Mouse (Mus musculus) stomach, postnatal 0 days (tissue): ENCODE measurements around the gene Cryz.

ENCODE experiments used
- CTCF ChIP-seq: IDR thresholded peaks from 2 replicates; pipeline ENCODE4 v1.5.1; 2016; ENCODE audit warnings: antibody characterized with exemption, low read depth, mild to moderate bottlenecking, moderate library complexity
- EP300 ChIP-seq: optimal IDR thresholded peaks from 2 replicates; pipeline ENCODE3; 2016; ENCODE audit warnings: antibody characterized with exemption

- TF ChIP-seq EP300 = no peak
- TF ChIP-seq CTCF = no peak
Measured at GRCm38 (mm10) chr3:154615304-154615703, 18.8 kb downstream of the Cryz start.
